Mouse (Mus musculus) cerebellum, postnatal 36 days (tissue): ENCODE measurements around the gene Adamts16.
"Not testable (repeated sequence)": the region's sequence is repeated elsewhere in the genome, so short reads cannot be mapped to it uniquely, and the experiment has no call there.

ENCODE experiments used
- DNase-seq, 2 experiments: peaks; one replicate each; pipeline ENCODE4 v3.0.0; 2021 to 2022; ENCODE audit warnings: mixed read lengths in 2 of 2

The Adamts16 gene

DNA sequence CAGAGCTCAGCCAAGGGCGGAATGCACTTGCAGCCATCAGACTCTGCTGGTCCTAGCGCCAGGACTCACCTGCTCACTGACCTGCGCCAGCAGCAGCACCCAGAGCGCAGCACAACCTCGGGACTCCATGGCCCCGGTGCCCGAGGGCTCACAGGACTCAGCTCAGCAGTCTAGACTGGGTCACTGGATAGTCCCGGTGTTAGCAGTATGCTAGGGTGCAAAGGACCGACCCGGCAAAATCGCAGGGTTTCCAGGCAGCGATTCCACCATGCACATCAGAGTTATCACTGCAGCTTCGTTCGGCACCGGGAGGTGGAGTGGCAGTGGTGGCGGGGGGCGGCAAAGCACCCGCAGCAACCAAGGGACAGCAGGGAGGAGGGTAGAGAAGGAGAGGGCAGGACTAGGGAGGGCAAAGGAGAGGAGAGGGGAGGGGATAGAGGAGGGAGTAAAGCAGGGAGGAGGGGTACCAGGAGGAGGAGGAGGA is at the start of gene Adamts16:
Adamts16 (minus strand) TSS at position 391 of the 484 bp plus-strand sequence.
- peak; percentile 27 to 30 for DNase-seq

DNA sequence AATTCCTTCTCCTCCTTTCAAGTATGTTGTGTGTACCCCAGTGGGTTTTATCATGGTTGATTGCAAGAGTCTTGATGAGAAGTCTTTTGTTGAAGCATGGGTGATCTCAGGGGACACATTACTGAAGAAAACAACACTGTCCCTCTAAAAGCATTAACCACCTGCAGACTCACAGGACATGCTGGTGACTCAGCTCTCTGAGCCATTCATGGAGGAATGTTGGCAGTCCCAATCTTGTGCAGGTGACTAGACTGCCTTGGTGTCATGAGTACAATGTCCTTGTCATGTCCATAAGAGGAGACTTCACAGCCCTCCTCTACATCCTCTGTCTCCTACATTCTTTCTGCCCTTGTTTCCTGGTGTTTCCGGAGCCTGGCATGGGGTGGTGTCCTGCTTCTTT is 45.5 kb upstream of the Adamts16 start:
- no peak for DNase-seq

DNA sequence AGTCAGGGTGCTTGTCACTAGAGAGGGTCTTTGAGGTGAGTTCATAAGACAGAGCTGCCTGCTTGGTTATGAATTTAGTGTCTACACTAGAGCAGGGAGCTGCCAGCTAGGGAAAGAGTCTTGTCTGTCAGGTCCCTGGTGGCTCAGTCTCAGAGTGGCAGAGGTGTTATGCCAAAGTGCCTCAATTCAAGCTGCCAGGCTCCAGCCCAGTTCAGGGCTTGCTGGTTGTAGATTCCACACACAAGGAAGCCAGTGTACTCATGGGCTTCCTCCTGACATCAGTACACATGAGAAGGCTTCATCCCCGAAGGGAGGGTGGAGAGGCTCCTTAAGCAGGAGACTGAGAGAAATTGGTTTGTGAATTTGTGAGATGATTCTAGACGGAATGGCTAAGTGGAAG is 43.4 kb upstream of the Adamts16 start:
- DNase-seq, result no peak

DNA sequence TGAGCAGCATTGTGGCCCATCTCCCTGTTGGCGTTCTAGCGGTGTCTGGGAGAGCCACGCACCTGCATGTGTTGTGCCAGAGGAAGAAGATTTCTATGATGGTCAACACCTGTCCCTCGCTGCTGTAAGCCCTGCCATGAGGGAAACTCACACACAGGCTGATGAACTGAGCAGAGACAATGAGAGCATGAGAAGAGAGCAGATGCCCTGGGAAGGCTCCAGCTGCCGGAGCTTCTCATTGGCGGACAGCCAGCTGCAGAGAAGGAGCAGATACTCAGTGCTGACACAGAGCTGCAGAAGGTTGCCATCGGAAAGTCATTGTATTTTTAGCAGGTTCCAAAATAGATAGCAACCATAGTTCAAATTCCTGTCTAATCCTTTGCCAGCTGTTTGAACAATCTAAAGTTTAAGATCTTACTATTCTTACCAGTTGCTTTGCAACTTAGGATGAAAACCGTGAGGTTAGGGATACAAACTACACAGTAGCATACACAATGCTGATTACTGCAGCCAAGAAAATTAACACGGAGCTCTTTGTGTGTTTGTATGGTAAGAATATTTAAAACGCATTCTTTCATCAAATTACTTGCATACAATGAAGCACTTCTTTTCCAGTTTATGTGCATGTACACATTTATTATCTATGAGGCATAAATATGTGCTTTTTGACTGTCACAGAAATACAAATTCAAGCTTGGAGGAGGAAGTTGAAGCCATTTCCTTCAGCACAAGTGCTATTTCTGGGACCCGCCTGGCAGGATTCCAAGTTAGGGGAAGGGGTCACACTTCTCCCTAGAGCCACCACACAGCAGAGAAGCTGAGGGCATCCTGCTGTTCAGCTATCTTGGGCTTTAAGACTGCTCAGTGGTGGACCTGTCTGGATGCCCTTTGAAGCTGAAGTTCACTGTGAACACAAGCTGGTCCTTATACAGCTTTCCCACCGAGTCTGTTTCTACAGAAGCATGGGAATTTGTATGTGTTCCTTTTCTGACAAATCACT is 42.6 kb upstream of the Adamts16 start:
- DNase-seq, result peak; percentile 61 to 73

DNA sequence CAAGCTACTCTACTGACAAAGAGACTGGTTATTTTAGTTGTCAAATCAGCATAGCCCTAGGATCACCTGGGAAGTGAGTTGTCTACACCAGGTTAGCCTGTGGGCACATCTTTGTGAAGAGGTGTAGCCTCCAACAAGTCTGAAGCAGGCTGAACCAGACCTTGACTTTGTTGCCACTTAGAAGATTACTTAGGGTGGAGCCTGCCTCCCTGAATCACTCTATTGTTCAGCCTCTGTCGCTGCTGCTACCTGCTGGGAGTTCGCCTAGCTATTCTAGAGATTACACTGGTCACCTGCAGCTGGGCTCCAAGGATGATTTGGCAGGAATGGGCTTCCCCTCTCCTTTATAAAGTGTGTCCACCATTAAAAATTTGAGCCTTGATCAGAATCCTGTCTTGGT is 38.4 kb upstream of the Adamts16 start:
- DNase-seq, result not testable (repeated sequence)

DNA sequence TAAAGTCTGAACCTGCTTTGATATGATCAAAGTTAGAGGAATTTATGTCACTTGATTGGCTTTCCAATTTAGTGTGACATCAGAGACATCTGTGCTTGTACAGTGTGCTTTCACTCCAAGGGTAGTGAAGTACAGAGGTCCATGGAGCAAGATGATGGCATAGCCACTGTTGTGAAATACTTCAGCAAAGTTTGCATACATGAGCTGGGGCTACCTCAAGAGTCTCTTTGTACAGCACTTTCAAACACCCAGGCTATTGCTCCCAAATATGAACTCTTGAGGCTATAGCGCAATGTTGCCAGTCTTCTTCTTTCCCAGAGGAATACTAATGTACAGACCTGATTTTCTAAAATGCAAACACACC is 35.9 kb upstream of the Adamts16 start:
- no peak for DNase-seq

DNA sequence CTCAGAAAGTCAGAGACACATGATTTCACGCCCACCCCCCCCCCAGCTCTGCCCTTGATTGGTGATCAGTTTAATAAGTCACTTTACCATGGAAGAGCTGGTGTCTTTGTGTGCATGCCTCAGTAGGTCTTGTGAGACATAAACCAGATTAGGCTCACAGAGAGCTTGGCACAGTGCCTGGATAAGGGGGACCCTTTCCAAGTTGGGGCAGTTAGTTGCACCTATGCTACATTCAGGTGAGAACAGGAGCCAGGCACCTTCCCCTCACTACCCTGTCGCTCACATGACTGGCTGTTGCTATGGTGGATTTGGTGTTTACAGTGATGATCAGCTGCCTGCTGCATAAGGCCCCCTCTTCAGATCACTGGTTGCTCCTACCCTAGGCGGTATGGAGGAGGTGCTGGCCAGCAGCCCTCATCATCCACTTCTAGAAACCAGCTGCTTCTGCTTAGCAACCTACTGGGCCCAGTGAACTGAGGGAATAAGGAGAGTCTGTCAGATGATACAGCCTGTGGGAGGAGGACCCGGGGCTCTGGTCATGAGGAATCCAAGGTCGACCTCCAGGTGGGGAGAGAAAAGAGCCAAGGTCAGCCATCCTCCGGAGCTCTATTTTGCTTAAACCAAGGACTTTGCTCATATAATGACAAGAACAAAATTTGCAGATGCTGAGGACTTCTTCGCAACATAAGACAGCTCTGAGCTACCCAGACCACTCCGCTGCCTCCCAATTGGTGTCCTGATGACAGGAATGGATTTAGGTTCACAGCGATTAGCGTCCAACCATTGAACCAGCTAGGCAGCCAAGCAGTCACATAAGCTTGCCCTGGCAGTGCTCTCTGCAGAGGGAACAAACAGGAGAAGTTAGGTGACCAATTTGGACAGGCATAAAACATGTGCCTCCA is 35.3 kb upstream of the Adamts16 start:
- DNase-seq, result no peak

DNA sequence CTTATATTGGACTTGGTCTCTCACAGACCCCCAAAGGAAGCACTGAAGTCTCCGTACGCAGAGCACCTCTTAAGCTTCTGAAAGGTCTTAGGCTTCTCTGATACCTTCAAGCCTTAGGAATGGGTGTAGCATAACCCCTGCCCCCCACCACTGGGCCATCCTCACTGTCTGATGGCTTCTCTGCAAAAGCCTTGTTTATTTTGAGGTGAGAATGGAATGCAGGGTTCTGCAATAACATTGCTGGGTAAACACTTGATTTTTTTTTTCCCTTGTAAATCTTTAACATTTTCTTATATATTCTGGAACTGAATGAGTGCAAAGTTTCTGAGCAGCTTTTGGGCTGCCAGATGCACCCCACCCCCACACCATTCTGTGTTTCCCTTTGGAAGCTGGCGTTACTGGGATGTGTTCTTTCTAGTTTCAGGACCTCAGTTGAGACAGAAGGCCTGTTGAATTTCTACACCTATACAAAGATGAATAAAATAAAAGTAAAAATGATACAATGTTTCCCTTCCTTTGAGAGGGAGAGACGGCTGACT is 33.9 kb upstream of the Adamts16 start:
- no peak for DNase-seq

DNA sequence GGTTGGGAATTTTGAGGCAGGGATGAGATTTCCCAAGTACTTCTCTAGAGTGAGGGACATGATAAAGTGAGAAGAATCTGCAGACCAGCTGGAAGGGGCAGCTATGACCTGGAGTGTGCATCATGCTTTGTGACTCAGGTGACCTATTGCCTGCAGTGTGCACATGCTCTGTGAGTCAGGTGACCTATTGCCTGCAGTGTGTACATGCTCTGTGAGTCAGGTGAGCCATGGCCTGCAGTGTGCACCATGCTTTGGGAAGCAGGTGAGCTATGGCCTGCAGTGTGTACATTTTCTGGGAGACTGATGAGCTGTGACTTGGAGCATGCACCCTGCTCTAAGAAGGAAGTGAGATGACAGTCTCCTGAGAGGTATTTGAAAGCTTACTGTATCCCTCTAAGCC is 33.1 kb upstream of the Adamts16 start:
- DNase-seq, result no peak

DNA sequence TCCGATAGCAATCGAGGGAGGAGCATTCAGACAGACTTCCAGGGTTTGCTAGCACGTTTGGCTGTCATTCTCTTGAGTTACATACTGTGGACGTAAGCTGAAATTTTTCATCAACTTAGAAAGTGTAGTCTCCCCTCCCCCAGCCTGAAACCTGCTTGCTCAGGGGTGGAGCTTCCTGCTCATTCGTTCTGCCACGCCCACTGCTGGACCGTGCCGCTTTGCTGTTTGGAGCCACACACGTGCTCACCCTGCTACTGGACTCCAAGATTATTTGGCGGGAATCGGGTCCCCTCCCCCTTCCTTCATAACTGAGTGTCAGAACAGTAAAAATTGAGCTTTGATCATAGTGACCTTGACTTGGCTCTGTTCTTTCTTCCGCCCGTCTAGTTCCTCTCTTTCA is 32.2 kb upstream of the Adamts16 start:
- not testable (repeated sequence) for DNase-seq

DNA sequence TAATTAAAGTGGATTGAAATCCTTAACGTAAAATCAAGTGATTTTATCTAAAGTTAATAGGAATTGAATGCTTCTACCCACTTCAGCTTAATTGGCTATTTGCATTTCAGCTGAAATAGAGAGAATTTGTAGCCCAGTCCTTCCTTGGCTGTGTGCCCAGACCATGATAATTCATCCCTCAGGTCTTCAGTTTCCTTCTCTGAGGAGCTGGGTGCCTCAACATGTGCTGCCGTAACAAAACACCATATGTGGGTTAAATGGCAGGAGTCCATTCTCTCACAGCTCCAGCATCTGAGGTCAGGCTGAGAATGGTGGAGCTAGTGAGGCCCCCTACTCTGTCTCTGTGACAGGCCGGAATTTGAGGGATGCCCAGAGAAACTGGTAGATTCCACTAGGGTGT is 29.4 kb upstream of the Adamts16 start:
- no peak for DNase-seq

DNA sequence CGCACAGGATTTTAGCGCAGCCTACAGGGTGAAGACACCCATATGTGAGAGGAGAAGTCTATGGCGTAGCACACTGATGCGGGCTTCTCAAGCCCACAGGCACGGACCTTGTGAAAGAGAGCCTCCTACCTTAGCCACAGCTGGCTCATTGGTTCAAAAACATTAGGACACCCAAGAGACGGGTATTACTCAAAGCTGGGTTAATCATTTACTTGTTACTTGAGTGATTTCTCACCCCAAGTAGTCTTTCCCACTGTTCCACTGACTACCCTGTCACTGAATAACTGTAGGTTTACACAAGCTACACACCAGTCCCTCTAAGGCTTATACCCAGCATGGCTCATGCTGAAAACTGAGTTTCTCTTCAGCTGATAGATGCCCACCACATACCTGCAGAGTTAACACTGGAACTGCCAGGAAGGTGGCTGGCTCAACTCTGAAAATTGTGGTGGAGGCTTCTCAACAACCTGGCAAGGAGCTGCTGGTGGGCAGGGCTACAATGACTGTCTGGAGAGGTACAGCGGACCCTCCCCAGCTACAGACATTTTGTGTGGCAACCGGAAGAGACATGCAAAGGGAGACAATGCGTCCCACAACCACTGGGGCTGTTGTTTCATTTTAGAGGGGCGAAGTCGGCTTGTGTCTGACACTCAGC is 25.5 kb upstream of the Adamts16 start:
- DNase-seq, result no peak

DNA sequence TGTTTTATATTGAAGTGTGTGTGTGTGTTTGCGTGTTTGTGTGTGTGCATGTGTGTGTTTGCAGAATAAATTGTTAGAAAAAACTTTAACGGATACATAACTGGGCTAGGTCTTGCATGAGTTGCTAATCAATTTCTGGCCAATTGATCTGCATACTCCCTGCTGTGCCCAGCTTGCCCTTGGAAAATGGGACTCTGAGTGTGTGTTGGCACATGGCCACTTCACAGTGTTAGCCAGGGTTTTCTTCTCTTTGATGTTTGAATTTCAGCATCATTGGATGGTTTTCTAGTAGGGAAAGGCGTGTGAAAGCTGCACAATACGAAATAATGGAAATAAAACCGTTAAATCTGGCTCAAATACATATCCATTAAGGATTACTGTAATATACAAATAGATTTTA is 24.3 kb upstream of the Adamts16 start:
- DNase-seq, result no peak

DNA sequence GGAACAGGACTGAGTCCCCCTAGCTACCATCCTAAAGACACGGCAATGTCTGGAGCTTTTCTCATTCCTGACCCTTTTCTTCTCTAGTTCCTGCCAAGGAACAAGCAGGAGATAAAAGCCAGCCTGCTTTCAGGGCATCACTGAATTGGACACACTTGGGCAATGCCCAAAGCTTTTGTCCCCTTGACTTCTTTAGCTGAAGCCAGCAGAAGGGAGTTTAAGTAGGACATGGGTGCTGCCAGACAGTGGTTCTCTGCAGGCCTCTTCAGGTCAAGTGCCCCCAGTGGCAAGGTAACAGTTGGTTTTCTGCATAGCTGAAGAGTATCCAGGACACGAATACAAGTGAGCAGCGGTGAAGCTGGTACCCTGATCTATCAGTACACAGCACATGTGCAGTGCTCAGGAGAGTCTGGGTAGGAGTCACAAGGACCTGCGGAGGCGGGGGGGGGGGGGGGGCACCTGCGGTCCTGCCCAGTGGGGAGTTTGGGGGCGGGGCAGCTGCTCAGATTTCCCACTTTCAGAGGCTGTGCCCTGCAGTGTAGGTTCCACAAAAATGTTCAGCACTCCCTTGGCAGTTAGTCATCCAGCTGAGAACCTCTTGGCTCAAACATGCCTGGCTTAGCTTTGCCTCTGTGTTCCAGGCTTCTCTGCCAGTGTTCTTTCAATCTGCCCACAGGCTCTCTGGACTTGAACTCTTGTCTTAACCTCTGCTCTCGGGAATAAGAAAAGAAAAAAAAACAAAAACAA is 20.7 kb upstream of the Adamts16 start:
- DNase-seq, result no peak

DNA sequence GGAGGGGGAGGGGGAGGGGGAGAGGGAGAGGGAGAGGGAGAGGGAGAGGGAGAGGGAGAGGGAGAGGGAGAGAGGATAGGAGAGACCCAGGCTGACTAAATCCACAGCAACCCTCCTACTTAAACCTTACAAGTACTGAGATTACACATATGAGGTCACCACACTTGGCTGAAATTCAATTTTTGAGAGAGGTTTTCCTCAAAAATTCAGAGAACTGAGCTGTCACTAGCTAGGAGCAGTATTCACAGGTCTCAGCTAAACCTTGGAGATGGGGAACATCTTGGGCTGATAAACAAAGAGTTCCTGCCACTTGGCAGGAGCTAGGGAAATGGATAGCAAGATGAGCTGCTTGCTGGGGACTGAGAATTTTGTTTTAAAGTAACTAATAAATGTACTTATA is 12.0 kb upstream of the Adamts16 start:
- no peak for DNase-seq

DNA sequence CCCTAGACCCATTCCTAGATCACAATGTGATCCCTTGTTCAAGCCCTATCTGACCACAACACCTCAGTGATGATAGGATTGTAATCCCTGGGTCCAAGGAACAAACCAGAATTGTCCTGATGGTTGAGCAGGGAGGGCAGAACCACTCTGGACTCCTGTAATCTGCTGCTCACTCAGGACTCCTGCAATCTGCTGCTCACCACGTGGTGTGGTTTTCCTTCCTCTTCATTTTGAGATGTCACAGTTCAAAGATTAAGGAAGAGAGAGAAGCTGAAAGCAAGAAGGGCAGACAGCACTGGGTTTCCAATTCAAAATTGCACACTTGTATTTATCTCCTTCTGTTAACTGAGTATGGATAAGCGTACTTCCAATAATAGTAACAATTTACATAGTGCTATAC is 5.3 kb upstream of the Adamts16 start:
- DNase-seq, result no peak

DNA sequence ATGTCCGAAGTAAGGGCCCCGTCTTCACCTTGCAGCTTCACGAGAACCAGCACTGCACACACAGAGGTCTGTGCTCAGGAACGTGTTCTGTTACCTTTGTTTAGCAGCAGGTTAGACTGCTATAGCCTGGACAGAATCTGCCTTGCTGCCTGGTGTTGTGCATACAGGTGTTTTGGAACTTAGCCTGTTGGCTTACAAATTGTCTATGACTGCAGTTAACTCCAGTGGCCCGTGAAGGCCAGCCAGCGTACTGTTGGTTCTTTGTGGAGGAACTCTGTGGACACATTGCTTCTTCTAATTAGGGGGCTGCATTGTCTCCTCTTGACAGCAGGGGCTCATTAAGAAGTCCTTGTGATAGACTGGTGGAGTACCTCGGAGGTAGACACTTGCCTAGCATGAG is 3.9 kb upstream of the Adamts16 start:
- no peak for DNase-seq

DNA sequence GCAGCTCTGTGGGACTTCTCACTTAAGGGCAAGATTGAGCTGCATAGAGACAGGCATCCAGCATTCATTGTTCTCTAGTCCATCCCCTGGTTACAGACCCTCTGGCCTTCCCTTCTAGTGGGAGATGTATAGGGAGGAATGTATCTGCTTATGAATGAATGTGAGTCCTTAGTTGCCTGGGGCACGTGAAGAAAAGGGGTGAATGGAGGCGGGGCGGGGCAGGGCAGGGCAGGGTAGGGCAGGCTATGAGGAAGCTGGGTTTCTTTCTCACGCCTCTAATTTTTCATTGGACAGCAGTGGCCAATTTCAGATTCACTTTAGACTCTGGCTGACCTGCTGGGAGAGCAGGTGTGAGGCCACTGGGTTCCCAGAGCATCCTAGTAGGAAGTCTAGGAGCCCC is 515 bp upstream of the Adamts16 start:
- no peak for DNase-seq

DNA sequence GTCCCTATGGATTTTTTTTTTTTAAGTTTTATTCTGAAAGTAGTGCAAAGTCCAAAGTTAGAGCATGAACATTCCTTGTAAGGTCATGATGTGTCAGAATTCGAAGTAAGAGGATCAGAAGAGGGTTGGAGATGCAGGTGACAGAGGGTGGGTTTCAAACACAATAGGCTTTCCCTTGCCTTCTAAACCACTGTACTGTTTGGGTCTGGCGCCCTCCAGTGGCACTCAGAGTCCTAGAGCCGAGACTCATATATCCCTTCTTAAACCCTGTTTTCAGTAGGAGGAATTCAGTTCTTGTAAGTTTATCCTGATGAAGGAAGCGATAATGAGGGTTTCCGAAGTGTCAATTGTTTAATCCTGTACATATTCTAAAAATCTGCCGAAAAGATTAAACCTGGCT is 1.4 kb downstream of the Adamts16 start:
- peak; percentile 73 to 78 for DNase-seq

DNA sequence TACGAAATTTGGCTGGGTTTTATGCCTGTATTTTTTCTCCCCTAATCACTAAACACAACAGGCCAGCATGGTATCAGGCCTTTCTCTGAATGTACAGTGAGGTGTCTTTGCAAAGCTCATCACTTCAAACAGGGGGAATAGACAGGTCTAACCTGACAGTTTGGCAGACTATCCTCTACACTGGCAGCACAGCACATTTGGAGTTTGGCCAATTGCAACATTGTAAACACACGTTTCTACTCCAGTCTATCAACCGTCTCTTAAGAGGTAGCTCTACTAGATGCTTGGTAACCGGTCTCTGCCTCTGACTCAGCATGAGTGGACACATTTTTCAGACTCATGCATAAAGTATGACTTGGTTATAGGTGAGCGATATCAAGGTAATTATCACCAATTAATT is 4.0 kb downstream of the Adamts16 start:
- DNase-seq, result no peak

DNA sequence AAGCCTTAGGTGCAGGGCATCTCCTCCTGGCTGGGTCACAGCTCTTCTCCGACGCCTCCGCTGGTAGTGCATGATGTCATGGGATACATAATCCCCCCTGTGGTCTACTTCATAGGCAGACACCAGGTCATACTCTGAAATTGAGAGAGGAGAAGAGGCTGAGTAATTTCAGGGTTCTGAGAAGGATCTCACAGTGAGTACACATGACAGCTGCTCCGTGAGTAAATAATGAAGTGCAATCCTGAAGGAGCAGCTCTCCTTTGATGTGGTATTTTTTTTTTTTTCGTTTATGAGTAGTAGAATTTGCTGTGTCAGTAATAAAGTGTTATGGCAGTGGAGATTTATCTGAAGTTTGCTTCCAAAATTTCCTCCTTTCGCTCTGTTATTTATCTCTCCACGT is 5.4 kb downstream of the Adamts16 start:
- DNase-seq, result no peak

DNA sequence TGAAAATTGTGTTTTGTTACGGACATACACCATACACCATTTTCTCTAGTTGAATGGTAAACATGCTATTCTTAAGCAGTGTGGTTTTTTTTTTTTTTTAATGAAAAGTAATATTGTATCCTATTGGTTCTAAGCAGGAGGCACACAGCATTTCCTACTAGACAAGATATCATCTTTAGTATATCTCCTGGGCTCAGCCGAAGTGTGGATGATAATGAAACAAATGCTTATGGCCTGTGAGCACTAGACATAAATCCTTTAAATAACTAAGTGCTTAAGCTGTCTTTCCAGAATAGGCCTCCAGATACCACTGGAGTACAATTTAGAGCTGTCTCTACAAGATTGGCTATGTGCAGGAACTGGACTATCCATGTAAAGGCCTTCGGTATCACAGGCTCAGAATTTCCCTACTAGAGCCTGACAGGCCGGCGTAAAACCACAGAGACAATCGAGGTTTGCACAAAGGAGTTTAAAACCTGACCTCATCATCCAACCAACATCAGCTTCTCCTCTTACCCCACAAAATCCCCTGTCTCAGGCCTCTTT is 8.9 kb downstream of the Adamts16 start:
- DNase-seq, result no peak
